Mouse (Mus musculus): ENCODE data around the gene Tmx2.

DNA sequence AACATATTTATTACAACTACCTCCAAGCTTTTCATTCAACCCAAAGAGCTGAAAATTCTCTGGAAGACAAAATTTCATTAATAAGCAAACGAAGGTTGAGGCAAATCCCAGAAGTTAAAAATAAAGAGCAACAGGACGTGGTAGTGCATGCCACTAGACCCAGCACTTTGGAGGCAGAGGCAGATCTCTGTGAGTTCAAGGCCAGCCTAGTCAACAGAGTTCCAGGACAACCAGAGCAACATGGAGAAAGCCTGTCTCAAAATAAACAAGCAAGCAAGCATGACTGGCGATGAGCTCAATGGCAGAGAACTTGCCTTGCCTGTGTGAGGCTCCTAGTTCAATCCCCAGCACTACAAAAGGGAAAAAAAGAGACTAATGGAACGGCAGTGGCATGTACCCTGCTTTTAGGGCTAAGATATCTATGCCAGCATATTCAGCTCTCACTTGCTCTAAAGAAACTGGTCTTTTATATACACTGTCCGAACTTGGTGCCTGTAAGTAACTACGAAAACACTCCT, 31.8 kb downstream of the Tmx2 start:
- TF ChIP-seq GATA1 (IDR thresholded peaks at IDR 0.05; ENCODE audit: borderline replicate concordance, low read length), result no peak
- no peak for TF ChIP-seq FLI1 (IDR thresholded peaks at IDR 0.05; ENCODE audit: low read length)

All from megakaryocyte, embryonic 14.5 days (primary cell).